Comparison of ENCODE assay signal across 10 mouse cellular contexts in the genomic region with DNA sequence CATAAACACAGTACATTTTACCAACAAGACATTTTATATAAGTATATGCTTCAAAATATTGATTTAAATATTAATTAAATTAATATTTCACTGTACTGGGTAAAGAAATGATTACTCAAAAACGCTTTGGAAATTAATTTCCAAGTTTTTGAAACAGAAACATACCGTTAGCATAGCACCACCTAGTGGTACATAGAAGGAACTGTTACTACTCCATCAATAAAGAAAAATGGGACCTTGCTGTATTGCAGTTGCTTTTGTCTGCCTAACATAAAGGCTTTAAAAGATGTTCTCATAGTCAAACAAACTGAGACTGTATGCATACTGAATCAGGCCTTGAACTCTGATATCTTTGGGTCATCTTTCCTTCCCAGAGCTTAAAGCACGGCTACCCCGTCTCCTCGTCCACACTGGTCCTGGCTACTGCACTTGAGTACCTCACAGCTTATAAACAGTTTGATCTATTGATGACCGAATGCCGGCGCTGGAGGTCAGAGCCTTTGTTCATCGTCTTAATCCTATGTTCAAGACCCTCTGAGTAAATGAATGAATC. TPM values are rescaled to one million over a fixed set of nuclear protein-coding genes. Genes with fewer than 3 reads are reported as not detected.
DNase-seq lines count a peak whose midpoint lies in the region; ATAC-seq and TF ChIP-seq lines count a peak whose summit lies in the region.
"Had no signal": no experiment of that assay in that cellular context is flagged by ENCODE, and none has a peak within 500 bp of the region (broad histone marks: within the 10 kb centered on the region; RNA-seq: fewer than 3 reads in every experiment).

No protein-coding gene starts in this region.

- no peaks in the 10 kb centered on the region for H3K9me3 ChIP-seq in neural tube, embryonic 13.5 days
- H3K9me3 ChIP-seq in neural tube, embryonic 15.5 days (replicated peaks): no peaks in the 10 kb centered on the region
- H3K9me3 ChIP-seq in forebrain, embryonic 14.5 days (replicated peaks; ENCODE audit: control insufficient read depth, low read length): no peaks in the 10 kb centered on the region

- H3K9ac ChIP-seq in neural tube, embryonic 13.5 days: no peak overlapping the region
- H3K9ac ChIP-seq in neural tube, embryonic 15.5 days (replicated peaks): no peak overlapping the region
- no peak overlapping the region for H3K9ac ChIP-seq in forebrain, embryonic 14.5 days (ENCODE audit: low read length)

- peaks cover 12% of the 10 kb centered on the region for H3K4me1 ChIP-seq in neural tube, embryonic 13.5 days (replicated peaks)
- peaks cover 10% of the 10 kb centered on the region for H3K4me1 ChIP-seq in neural tube, embryonic 15.5 days
- H3K4me1 ChIP-seq in forebrain, embryonic 14.5 days (ENCODE audit: control insufficient read depth, insufficient read depth, low read length): 0 out of 2 replicates have a peak, but pooled peaks cover 2% of the 10 kb centered on the region

- 0 out of 2 replicates have a peak, but pooled peaks cover 3% of the 10 kb centered on the region for H3K27me3 ChIP-seq in neural tube, embryonic 13.5 days
- H3K27me3 ChIP-seq in neural tube, embryonic 15.5 days (replicated peaks): no peaks in the 10 kb centered on the region
- no peaks in the 10 kb centered on the region for H3K27me3 ChIP-seq in forebrain, embryonic 14.5 days (replicated peaks; ENCODE audit: control insufficient read depth, insufficient read depth, low read length)

- 0 out of 2 replicates have a peak, but pooled peaks have one; percentile 6 for ATAC-seq in neural tube, embryonic 13.5 days (ENCODE audit: low read depth)
- ATAC-seq in neural tube, embryonic 15.5 days (ENCODE audit: low FRiP score): no peak
- no peak; the same call in 1 of the 2 replicates for ATAC-seq in forebrain, embryonic 14.5 days
- no peak for ATAC-seq in inflammation-experienced regulatory T-cells, adult 6 months
- ATAC-seq in activated CD4-positive, CD25-positive, alpha-beta regulatory T cell, adult 4 months: no peak

- no peak overlapping the region for H3K27ac ChIP-seq in gastrocnemius, adult 2 months
- H3K27ac ChIP-seq in neural tube, embryonic 13.5 days (replicated peaks): no peak overlapping the region
- H3K27ac ChIP-seq in neural tube, embryonic 15.5 days (replicated peaks): no peak overlapping the region
- H3K27ac ChIP-seq in forebrain, embryonic 14.5 days (ENCODE audit: low read depth, low read length): no peak overlapping the region
- H3K27ac ChIP-seq: macrophage had no signal

- H3K36me3 ChIP-seq in neural tube, embryonic 13.5 days: peaks cover 38% of the 10 kb centered on the region
- peaks cover 11% of the 10 kb centered on the region for H3K36me3 ChIP-seq in neural tube, embryonic 15.5 days
- peaks cover 22% of the 10 kb centered on the region for H3K36me3 ChIP-seq in forebrain, embryonic 14.5 days (ENCODE audit: control insufficient read depth, insufficient read depth, low read length)

- 72% methylated on average over 9 of the region's 9 CpGs for WGBS in neural tube, embryonic 13.5 days
- WGBS in neural tube, embryonic 15.5 days: 70% methylated on average over 9 of the region's 9 CpGs
- WGBS in forebrain, embryonic 14.5 days: 60% methylated on average over 9 of the region's 9 CpGs

- H3K4me3 ChIP-seq in gastrocnemius, adult 2 months: no peak overlapping the region
- no peak overlapping the region for H3K4me3 ChIP-seq in neural tube, embryonic 13.5 days
- no peak overlapping the region for H3K4me3 ChIP-seq in neural tube, embryonic 15.5 days (replicated peaks)
- no peak overlapping the region for H3K4me3 ChIP-seq in forebrain, embryonic 14.5 days (ENCODE audit: low read depth, low read length)

- intact Hi-C loops in gastrocnemius, adult 2 months (cut with DNase I): loop anchor here (10.0 kb wide), 1 partner anchor 199 kb away; no protein-coding TSS in a partner anchor

- H3K4me2 ChIP-seq in neural tube, embryonic 13.5 days: no peak overlapping the region
- no peak overlapping the region for H3K4me2 ChIP-seq in neural tube, embryonic 15.5 days
- no peak overlapping the region for H3K4me2 ChIP-seq in forebrain, embryonic 14.5 days (ENCODE audit: low read length)

- TF ChIP-seq CTCF in gastrocnemius, adult 2 months (IDR thresholded peaks at IDR 0.05): peak; percentile 86

- DNase-seq in gastrocnemius, adult 2 months: no peak
- no peak for DNase-seq in gastrocnemius, adult 18-20 months (ENCODE audit: low spot score)
- DNase-seq in forebrain, embryonic 14.5 days (ENCODE audit: low spot score): peak; percentile 75
- DNase-seq in heart, adult 11 months: no peak
- DNase-seq: kidney, adult 2 months had no signal

RNA-seq across cellular contexts. Expression of a gene that starts 15.1 kb away (rescaled TPM):
- 10 to 100 TPM; 27.9 to 37.7 TPM for total RNA-seq in gastrocnemius, adult 2 months (2021)
- total RNA-seq in gastrocnemius, adult 18-20 months (2021): 10 to 100 TPM; 25.3 to 30.0 TPM
- 275 and 283 TPM in 2 replicates for polyA plus RNA-seq in neural tube, embryonic 13.5 days (2015; fragmentation: Nextera tagmentation; extraction: Ambion mirVana)
- polyA plus RNA-seq in neural tube, embryonic 15.5 days (2015; fragmentation: Nextera tagmentation; extraction: Ambion mirVana): 205 and 226 TPM in 2 replicates
- polyA plus RNA-seq in forebrain, embryonic 14.5 days (2014; fragmentation: Nextera tagmentation; extraction: Ambion mirVana): 266 and 307 TPM in 2 replicates
- 100 to 1,000 TPM; 188 to 262 (median 188) TPM for polyA plus RNA-seq in inflammation-experienced regulatory T-cells, adult 6 months (2017; shearing (Covaris generic))
- polyA plus RNA-seq in activated CD4-positive, CD25-positive, alpha-beta regulatory T cell, adult 4 months (2017; shearing (Covaris generic)): 100 to 1,000 TPM; 214 to 219 TPM

RNA-seq across cellular contexts. Expression of a gene that starts 36.1 kb away (rescaled TPM):
- total RNA-seq in gastrocnemius, adult 2 months (2021): 100 to 1,000 TPM; 312 to 382 TPM
- total RNA-seq in gastrocnemius, adult 18-20 months (2021): 100 to 1,000 TPM; 315 to 345 TPM
- polyA plus RNA-seq in neural tube, embryonic 13.5 days (2015; fragmentation: Nextera tagmentation; extraction: Ambion mirVana): 556 and 623 TPM in 2 replicates
- polyA plus RNA-seq in neural tube, embryonic 15.5 days (2015; fragmentation: Nextera tagmentation; extraction: Ambion mirVana): 541 and 582 TPM in 2 replicates
- 619 and 916 TPM in 2 replicates for polyA plus RNA-seq in forebrain, embryonic 14.5 days (2014; fragmentation: Nextera tagmentation; extraction: Ambion mirVana)
- 1,000 to 10,000 TPM; 1,409 to 2,029 (median 2,022) TPM for polyA plus RNA-seq in inflammation-experienced regulatory T-cells, adult 6 months (2017; shearing (Covaris generic))
- polyA plus RNA-seq in activated CD4-positive, CD25-positive, alpha-beta regulatory T cell, adult 4 months (2017; shearing (Covaris generic)): 1,000 to 10,000 TPM; 1,918 to 2,174 TPM
